Mouse (Mus musculus): ENCODE results near the gene Eif4e. TPM values are rescaled to one million over a fixed set of nuclear protein-coding genes. Genes with fewer than 3 reads are reported as not detected.

Gene Eif4e
- polyA plus RNA-seq, 1 experiment from 2014 or later = 206 TPM

DNA sequence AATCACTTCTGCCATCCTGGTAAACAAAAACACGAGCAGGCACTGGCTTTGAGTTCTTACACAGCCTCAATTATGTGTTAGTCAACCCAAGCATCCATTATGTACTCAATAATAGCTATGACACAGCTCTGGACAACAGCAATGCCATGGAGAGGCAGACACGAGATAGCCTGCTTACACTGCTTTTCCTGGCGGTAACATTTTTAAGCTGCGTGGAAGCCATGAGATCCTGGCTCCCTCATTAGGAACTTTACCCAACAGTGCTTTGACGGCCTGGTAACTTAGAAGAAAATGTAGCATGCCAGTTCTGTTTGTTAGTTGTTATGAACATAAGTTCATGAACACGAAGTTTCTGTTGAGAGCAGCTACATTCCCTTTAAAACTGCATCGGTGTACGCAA, 485 bp upstream of the Eif4e start:
- DNase-seq (no peak), ATAC-seq (ENCODE audit: low read depth) (no peak)
- no peaks in the 10 kb centered on the region for H3K9me3 ChIP-seq (replicated peaks)
- H3K4me2 ChIP-seq = peak overlapping the region; percentile 95
- H3K27ac ChIP-seq = no peak overlapping the region
- H3K27me3 ChIP-seq = no peaks in the 10 kb centered on the region
- peak overlapping the region; percentile 100; the same call in 1 of the 2 replicates for H3K4me3 ChIP-seq (replicated peaks)
- H3K4me1 ChIP-seq (replicated peaks) = peaks cover 32% of the 10 kb centered on the region
- 66% methylated on average over 8 of the region's 8 CpGs for WGBS (ENCODE audit: insufficient replicate concordance)
- H3K9ac ChIP-seq = peak overlapping the region; percentile 88; the same call in 1 of the 2 replicates
- no peaks in the 10 kb centered on the region for H3K36me3 ChIP-seq

- peak overlapping the region; percentile 100 for H3K4me3 ChIP-seq (replicated peaks)
- H3K27me3 ChIP-seq = no peaks in the 10 kb centered on the region
- no peaks in the 10 kb centered on the region for H3K9me3 ChIP-seq (replicated peaks)
- H3K36me3 ChIP-seq = no peaks in the 10 kb centered on the region
- DNase-seq = peak; percentile 98
- peak; percentile 87 for ATAC-seq (ENCODE audit: low read depth)
- peak overlapping the region; percentile 89 for H3K27ac ChIP-seq
- peaks cover 47% of the 10 kb centered on the region for H3K4me1 ChIP-seq (replicated peaks)
- under 1% methylated on average over 72 of the region's 85 CpGs for WGBS (ENCODE audit: insufficient replicate concordance)
- peak overlapping the region; percentile 99 for H3K9ac ChIP-seq
- peak overlapping the region; percentile 95 for H3K4me2 ChIP-seq
These were observed 1.1 kb downstream of the Eif4e start for GRCm38 (mm10) chr3:138526916-138527666.

DNA sequence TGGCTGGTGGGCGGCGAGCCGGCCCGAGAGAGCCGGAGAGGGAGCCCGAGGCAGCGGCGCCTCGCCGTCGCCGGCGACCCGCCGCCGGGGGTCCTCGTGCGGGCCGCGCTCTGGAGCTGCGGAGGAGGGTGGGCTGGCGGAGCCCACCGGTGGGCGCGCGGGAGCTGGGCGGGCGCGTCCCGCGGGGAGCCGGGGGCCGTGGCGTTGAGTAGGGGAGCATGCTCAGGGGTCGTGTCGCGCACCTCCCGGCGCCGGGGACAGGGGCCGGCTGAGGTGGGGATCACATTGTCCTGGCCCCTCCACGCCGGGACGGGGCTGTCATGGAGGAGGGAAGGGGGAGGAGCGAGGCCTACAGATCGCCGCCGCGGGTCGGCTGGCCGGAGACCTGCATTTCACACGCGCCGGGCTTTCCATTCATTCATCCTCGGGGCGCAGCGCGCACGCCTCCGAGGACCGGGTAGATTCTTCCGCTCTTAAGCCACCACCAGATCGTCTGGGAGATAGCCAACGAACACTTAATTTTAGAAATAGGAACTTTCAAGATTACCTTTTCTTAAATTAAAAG, 1.8 kb downstream of the Eif4e start:
- H3K27ac ChIP-seq = peak overlapping the region; percentile 89
- ATAC-seq (ENCODE audit: low read depth) (peak; percentile 63), DNase-seq (peak; percentile 69)
- H3K9ac ChIP-seq = peak overlapping the region; percentile 99
- under 1% methylated on average over 58 of the region's 64 CpGs for WGBS (ENCODE audit: insufficient replicate concordance)
- H3K4me2 ChIP-seq = peak overlapping the region; percentile 78
- H3K27me3 ChIP-seq = no peaks in the 10 kb centered on the region
- no peaks in the 10 kb centered on the region for H3K9me3 ChIP-seq (replicated peaks)
- H3K4me3 ChIP-seq (replicated peaks) = peak overlapping the region; percentile 100
- no peaks in the 10 kb centered on the region for H3K36me3 ChIP-seq
- H3K4me1 ChIP-seq (replicated peaks) = peaks cover 53% of the 10 kb centered on the region

- WGBS (ENCODE audit: insufficient replicate concordance) = 2% methylated on average over 16 of the region's 16 CpGs
- H3K36me3 ChIP-seq = no peaks in the 10 kb centered on the region
- H3K4me2 ChIP-seq = peak overlapping the region; percentile 78
- no peaks in the 10 kb centered on the region for H3K9me3 ChIP-seq (replicated peaks)
- peak overlapping the region; percentile 99 for H3K9ac ChIP-seq
- H3K4me1 ChIP-seq (replicated peaks) = peaks cover 58% of the 10 kb centered on the region
- ATAC-seq (ENCODE audit: low read depth) (no peak), DNase-seq (no peak)
- H3K4me3 ChIP-seq (replicated peaks) = peak overlapping the region; percentile 100
- H3K27ac ChIP-seq = peak overlapping the region; percentile 89; the same call in 1 of the 2 replicates
- H3K27me3 ChIP-seq = no peaks in the 10 kb centered on the region
These were observed 2.3 kb downstream of the Eif4e start for GRCm38 (mm10) chr3:138528265-138528664.

- no peak for DNase-seq
- 43% methylated on average over 8 of the region's 8 CpGs for WGBS (ENCODE audit: insufficient replicate concordance)
- Histone ChIP-seq H3K9ac (peak overlapping the region; percentile 35; the same call in 1 of the 2 replicates), H3K27me3 (no peaks in the 10 kb centered on the region), H3K27ac (peak overlapping the region; percentile 20; the same call in 1 of the 2 replicates), H3K4me2 (peak overlapping the region; percentile 34), H3K36me3 (peaks cover 3% of the 10 kb centered on the region; the same call in 1 of the 2 replicates), H3K4me1 (replicated peaks) (peaks cover 55% of the 10 kb centered on the region), H3K4me3 (replicated peaks) (peak overlapping the region; percentile 6), H3K9me3 (replicated peaks) (no peaks in the 10 kb centered on the region)
- no peak for ATAC-seq (ENCODE audit: low read depth)
These were observed 4.8 kb downstream of the Eif4e start for GRCm38 (mm10) chr3:138530578-138531478.

DNA sequence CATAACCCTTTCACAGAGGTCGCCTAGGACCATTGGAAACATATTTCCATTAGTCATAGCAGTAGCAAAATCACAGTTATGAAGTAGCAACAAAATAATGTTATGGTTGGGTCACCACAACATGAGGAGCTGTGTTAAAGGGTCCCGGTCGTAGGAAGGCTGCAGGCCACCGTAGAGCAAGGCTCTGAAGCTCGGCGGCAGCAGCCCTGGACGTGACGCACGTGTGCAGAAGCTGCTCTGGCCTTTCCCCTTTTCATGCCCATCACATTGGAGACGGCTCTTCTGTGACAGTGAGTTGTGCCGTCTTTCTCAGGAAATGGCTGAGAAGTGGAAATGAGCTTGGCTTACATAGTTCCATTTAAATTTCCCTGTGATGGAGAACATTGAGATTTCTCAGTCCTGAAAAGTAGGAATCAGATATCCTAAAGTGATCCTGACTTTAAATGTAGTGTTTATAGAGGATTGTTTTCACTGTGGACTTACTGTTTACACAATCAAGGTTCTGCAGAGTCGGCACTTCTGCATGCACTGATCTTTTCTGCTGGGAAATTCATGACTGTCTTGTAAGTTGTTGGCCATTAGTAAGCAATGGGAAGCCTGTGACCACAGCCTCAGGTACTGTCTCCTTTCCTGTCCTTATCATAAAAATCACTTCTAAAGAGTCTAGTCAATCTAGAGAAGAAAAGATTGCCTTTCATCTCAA, 5.7 kb downstream of the Eif4e start:
- Histone ChIP-seq H3K4me1 (replicated peaks) (peaks cover 58% of the 10 kb centered on the region), H3K36me3 (peaks cover 5% of the 10 kb centered on the region; the same call in 1 of the 2 replicates), H3K4me2 (peak overlapping the region; percentile 32; the same call in 1 of the 2 replicates), H3K9ac (no peak overlapping the region), H3K27me3 (no peaks in the 10 kb centered on the region), H3K27ac (no peak overlapping the region), H3K9me3 (replicated peaks) (no peaks in the 10 kb centered on the region), H3K4me3 (replicated peaks) (no peak overlapping the region)
- DNase-seq = no peak
- no peak for ATAC-seq (ENCODE audit: low read depth)
- 36% methylated on average over 12 of the region's 12 CpGs for WGBS (ENCODE audit: insufficient replicate concordance)

DNA sequence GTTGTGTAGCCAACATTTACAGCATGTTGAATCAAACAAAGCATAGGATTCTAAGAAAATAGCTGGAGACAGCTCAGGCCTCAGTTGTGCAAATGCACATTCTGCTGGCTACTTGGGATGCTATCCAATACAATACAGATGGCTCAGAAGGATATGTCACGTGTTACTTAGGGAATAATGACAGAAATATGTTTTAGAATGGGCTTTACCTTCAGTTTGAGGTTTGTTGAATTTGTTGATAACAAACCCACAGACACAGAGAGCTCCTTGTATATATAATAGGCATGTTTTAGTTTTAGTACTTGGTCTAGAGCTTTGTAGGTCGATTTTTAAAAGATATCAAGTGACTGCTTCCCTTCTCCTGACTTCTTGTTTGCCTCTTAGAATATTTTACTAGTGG, 6.8 kb downstream of the Eif4e start:
- Histone ChIP-seq H3K4me3 (replicated peaks) (no peak overlapping the region), H3K9me3 (replicated peaks) (no peaks in the 10 kb centered on the region), H3K4me1 (replicated peaks) (peaks cover 69% of the 10 kb centered on the region), H3K4me2 (no peak overlapping the region), H3K27ac (no peak overlapping the region), H3K36me3 (peaks cover 5% of the 10 kb centered on the region; the same call in 1 of the 2 replicates), H3K27me3 (no peaks in the 10 kb centered on the region), H3K9ac (no peak overlapping the region)
- ATAC-seq (ENCODE audit: low read depth) (no peak), DNase-seq (no peak)
- WGBS (ENCODE audit: insufficient replicate concordance) = 23% methylated on average over 2 of the region's 2 CpGs

GRCm38 (mm10) chr3:138536031-138536430, 10.1 kb downstream of the Eif4e start:
- Histone ChIP-seq H3K4me2 (no peak overlapping the region), H3K36me3 (peaks cover 11% of the 10 kb centered on the region; the same call in 1 of the 2 replicates), H3K4me3 (replicated peaks) (no peak overlapping the region), H3K4me1 (replicated peaks) (peaks cover 68% of the 10 kb centered on the region), H3K9me3 (replicated peaks) (no peaks in the 10 kb centered on the region), H3K27me3 (no peaks in the 10 kb centered on the region), H3K27ac (no peak overlapping the region), H3K9ac (no peak overlapping the region)
- DNase-seq = no peak
- 78% methylated on average over 2 of the region's 2 CpGs for WGBS (ENCODE audit: insufficient replicate concordance)
- no peak for ATAC-seq (ENCODE audit: low read depth)

GRCm38 (mm10) chr3:138542621-138543020, 16.6 kb downstream of the Eif4e start:
- DNase-seq (no peak), ATAC-seq (ENCODE audit: low read depth) (no peak)
- WGBS (ENCODE audit: insufficient replicate concordance) = 26% methylated on average over 3 of the region's 3 CpGs

DNA sequence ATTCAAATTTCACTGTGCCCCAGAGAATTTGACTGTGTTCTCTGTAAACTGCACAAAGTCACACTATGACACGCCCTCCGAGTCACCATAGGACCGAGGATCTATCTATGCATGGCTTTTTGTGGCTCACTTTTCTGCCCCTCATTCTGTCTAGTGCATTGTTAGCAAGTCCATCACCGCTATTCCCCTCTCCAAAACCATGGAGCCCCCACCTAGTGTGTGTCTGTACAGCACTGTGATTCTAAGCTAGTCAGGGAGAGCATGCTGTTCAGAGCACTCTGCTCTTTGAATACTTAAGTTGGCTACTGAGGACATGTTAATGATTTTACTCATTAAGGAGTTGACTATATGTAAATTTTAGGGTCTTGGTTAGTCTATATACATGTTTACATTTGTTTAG, 18.1 kb downstream of the Eif4e start:
- no peaks in the 10 kb centered on the region for H3K9me3 ChIP-seq (replicated peaks)
- no peak overlapping the region for H3K4me3 ChIP-seq (replicated peaks)
- H3K9ac ChIP-seq = no peak overlapping the region
- H3K4me2 ChIP-seq = no peak overlapping the region
- peaks cover 50% of the 10 kb centered on the region for H3K4me1 ChIP-seq (replicated peaks)
- WGBS (ENCODE audit: insufficient replicate concordance) = 63% methylated on average over 4 of the region's 4 CpGs
- peaks cover 16% of the 10 kb centered on the region for H3K36me3 ChIP-seq
- H3K27me3 ChIP-seq = no peaks in the 10 kb centered on the region
- H3K27ac ChIP-seq = no peak overlapping the region
- ATAC-seq (ENCODE audit: low read depth) (no peak), DNase-seq (no peak)

More at GRCm38 (mm10) chr3:138542621-138543020, 16.6 kb downstream of the Eif4e start:
- Histone ChIP-seq H3K4me2 (no peak overlapping the region), H3K27ac (no peak overlapping the region), H3K9me3 (replicated peaks) (no peaks in the 10 kb centered on the region), H3K9ac (no peak overlapping the region), H3K4me1 (replicated peaks) (peaks cover 64% of the 10 kb centered on the region), H3K4me3 (replicated peaks) (no peak overlapping the region), H3K27me3 (no peaks in the 10 kb centered on the region), H3K36me3 (peaks cover 14% of the 10 kb centered on the region; the same call in 1 of the 2 replicates)
